Mouse (Mus musculus): Measurements from ENCODE around the gene Adam4. TPM values are rescaled to one million over a fixed set of nuclear protein-coding genes. Genes with fewer than 3 reads are reported as not detected.
"Not testable (repeated sequence)": the region's sequence is repeated elsewhere in the genome, so short reads cannot be mapped to it uniquely, and the experiment has no call there.

Gene Adam4
- polyA plus RNA-seq (2015; fragmentation: Nextera tagmentation; extraction: Ambion mirVana): 0.24 and 0.33 TPM in 2 replicates

DNA sequence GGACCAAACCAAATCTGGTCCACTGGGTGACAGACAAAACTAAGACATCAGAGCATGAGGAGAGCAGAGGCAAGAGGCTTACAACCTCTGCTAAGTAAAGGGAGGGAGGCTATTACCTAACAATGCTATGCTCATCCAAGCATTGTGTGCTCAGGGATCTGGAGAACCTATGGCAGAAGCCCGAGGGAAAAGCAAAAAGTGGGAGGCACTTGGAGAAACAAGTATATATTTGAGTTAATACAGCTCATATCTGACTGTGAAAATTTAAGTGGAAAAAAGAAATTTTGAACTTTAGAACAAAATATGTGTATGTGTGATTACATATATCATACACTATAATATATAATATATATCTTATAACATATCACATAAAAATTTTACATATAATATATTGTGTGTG, at the start of gene Adam4:
Adam4 (minus strand) TSS at position 101 of the 400 bp plus-strand sequence.
- no peak within 1 kb of the TSS for H3K27ac ChIP-seq (replicated peaks)
- WGBS: 86% methylated on average over 1 of the region's 1 CpGs
- no peaks in the 10 kb centered on the region for H3K27me3 ChIP-seq
- H3K4me3 ChIP-seq: no peak within 1 kb of the TSS
- 0 out of 2 replicates have a peak, but pooled peaks cover 8% of the 10 kb centered on the region for H3K36me3 ChIP-seq
- ATAC-seq (replicated peaks): no peak
- no peak within 1 kb of the TSS for H3K9ac ChIP-seq (replicated peaks)
- H3K4me2 ChIP-seq (replicated peaks): no peak within 1 kb of the TSS
- no peaks in the 10 kb centered on the region for H3K4me1 ChIP-seq
- H3K9me3 ChIP-seq: no peaks in the 10 kb centered on the region

DNA sequence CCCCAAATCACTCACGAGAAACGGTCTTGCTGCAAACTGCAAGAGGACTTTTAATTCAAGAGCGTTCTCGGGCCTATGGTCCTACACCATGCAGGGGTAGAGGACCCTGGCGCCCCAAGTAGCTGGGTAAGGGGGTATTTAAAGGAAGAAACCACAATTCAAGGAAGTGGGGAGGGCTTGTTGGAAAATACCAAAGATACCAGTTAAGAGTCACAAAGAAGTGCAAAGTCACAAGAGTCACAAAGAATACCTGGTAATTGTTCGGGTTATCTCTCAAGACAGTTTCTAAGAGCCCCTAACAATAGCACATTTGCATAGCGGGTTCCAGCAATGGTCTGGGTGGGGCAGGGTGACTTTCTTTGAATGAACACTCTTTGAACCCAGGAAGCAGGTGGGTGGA, 37.3 kb upstream of the Adam4 start:
- not testable (repeated sequence) for H3K9me3 ChIP-seq; H3K4me1 ChIP-seq; H3K27me3 ChIP-seq; H3K4me3 ChIP-seq; ATAC-seq (replicated peaks); H3K4me2 ChIP-seq (replicated peaks); H3K9ac ChIP-seq (replicated peaks); H3K36me3 ChIP-seq; H3K27ac ChIP-seq (replicated peaks)
- WGBS: 97% methylated on average over 7 of the region's 7 CpGs

- H3K9ac ChIP-seq (replicated peaks); H3K36me3 ChIP-seq; H3K27ac ChIP-seq (replicated peaks); H3K4me2 ChIP-seq (replicated peaks); H3K4me3 ChIP-seq; H3K4me1 ChIP-seq; ATAC-seq (replicated peaks); H3K27me3 ChIP-seq; H3K9me3 ChIP-seq: not testable (repeated sequence)
- 92% methylated on average over 9 of the region's 9 CpGs for WGBS
Measured at GRCm38 (mm10) chr12:81438985-81439384, 17.2 kb upstream of the Adam4 start.

GRCm38 (mm10) chr12:81434778-81435177, 13.0 kb upstream of the Adam4 start:
- not testable (repeated sequence) for H3K36me3 ChIP-seq; H3K9ac ChIP-seq (replicated peaks); H3K4me3 ChIP-seq; H3K27ac ChIP-seq (replicated peaks); H3K4me1 ChIP-seq; H3K27me3 ChIP-seq; ATAC-seq (replicated peaks); H3K9me3 ChIP-seq; H3K4me2 ChIP-seq (replicated peaks)
- 90% methylated on average over 2 of the region's 2 CpGs for WGBS

GRCm38 (mm10) chr12:81413211-81413610, 8.5 kb downstream of the Adam4 start:
- H3K27ac ChIP-seq (replicated peaks): no peak overlapping the region
- WGBS: 72% methylated on average over 3 of the region's 3 CpGs
- H3K9ac ChIP-seq (replicated peaks): no peak overlapping the region
- no peaks in the 10 kb centered on the region for H3K36me3 ChIP-seq
- no peak overlapping the region for H3K4me3 ChIP-seq
- H3K4me1 ChIP-seq: no peaks in the 10 kb centered on the region
- no peaks in the 10 kb centered on the region for H3K27me3 ChIP-seq
- no peaks in the 10 kb centered on the region for H3K9me3 ChIP-seq
- no peak for ATAC-seq (replicated peaks)
- H3K4me2 ChIP-seq (replicated peaks): no peak overlapping the region

- WGBS: 87% methylated on average over 3 of the region's 3 CpGs
- no peak overlapping the region for H3K9ac ChIP-seq (replicated peaks)
- H3K9me3 ChIP-seq: no peaks in the 10 kb centered on the region
- no peak for ATAC-seq (replicated peaks)
- no peak overlapping the region for H3K4me3 ChIP-seq
- no peak overlapping the region for H3K4me2 ChIP-seq (replicated peaks)
- no peaks in the 10 kb centered on the region for H3K4me1 ChIP-seq
- H3K27ac ChIP-seq (replicated peaks): no peak overlapping the region
- H3K36me3 ChIP-seq: no peaks in the 10 kb centered on the region
- H3K27me3 ChIP-seq: no peaks in the 10 kb centered on the region
Measured at GRCm38 (mm10) chr12:81408966-81409365, 12.8 kb downstream of the Adam4 start.

- H3K27me3 ChIP-seq: no peaks in the 10 kb centered on the region
- H3K4me3 ChIP-seq: no peak overlapping the region
- 20% methylated on average over 1 of the region's 1 CpGs for WGBS
- H3K4me1 ChIP-seq: no peaks in the 10 kb centered on the region
- no peak; the same call in 1 of the 2 replicates for ATAC-seq (replicated peaks)
- H3K27ac ChIP-seq (replicated peaks): no peak overlapping the region
- no peaks in the 10 kb centered on the region for H3K9me3 ChIP-seq
- no peaks in the 10 kb centered on the region for H3K36me3 ChIP-seq
- H3K4me2 ChIP-seq (replicated peaks): no peak overlapping the region
- no peak overlapping the region for H3K9ac ChIP-seq (replicated peaks)
Measured at GRCm38 (mm10) chr12:81402187-81402586, 19.6 kb downstream of the Adam4 start.

DNA sequence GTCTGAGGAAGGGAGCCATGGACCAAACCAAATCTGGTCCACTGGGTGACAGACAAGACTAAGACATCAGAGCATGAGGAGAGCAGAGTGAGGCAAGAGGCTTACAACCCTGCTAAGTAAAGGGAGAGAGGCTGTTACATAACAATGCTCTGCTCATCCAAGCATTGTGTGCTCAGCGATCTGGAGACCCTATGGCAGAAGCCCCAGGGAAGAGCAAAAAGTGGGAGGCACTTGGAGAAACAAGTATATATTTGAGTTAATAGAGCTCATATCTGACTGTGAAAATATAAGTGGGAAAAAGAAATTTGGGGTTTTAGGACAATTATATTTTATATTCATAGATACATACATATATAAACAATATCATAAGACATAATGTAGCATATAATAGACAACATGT, 42.4 kb downstream of the Adam4 start, which contains the start of gene Gm4787:
Gm4787 (minus strand) TSS at position 101 of the 400 bp plus-strand sequence.
- not testable (repeated sequence) for H3K4me3 ChIP-seq; H3K9ac ChIP-seq (replicated peaks); H3K27ac ChIP-seq (replicated peaks); H3K27me3 ChIP-seq; ATAC-seq (replicated peaks); H3K9me3 ChIP-seq; H3K4me2 ChIP-seq (replicated peaks); H3K4me1 ChIP-seq; H3K36me3 ChIP-seq
- WGBS: 83% methylated on average over 1 of the region's 1 CpGs

Other genes starting within 250 kb of the Adam4 start
- gene Slc8a3, start 88.8 kb downstream of the Adam4 start, polyA plus RNA-seq (2015; fragmentation: Nextera tagmentation; extraction: Ambion mirVana): 4.7 and 5.1 TPM in 2 replicates
- gene Gm4787, start 42.5 kb downstream of the Adam4 start, polyA plus RNA-seq (2015; fragmentation: Nextera tagmentation; extraction: Ambion mirVana): 0.29 and 0.33 TPM in 2 replicates
- gene Cox16, start 63.2 kb upstream of the Adam4 start, polyA plus RNA-seq (2015; fragmentation: Nextera tagmentation; extraction: Ambion mirVana): 110 and 121 TPM in 2 replicates
- 26.8 and 31.7 TPM in 2 replicates for gene Gm20498, start 111.0 kb upstream of the Adam4 start, polyA plus RNA-seq (2015; fragmentation: Nextera tagmentation; extraction: Ambion mirVana)
- gene Synj2bp, start 111.0 kb upstream of the Adam4 start, polyA plus RNA-seq (2015; fragmentation: Nextera tagmentation; extraction: Ambion mirVana): 32.3 and 36.0 TPM in 2 replicates
- 0.50 and 0.70 TPM in 2 replicates for gene Adam21, start 146.5 kb upstream of the Adam4 start, polyA plus RNA-seq (2015; fragmentation: Nextera tagmentation; extraction: Ambion mirVana)
- gene Med6, start 173.1 kb upstream of the Adam4 start, polyA plus RNA-seq (2015; fragmentation: Nextera tagmentation; extraction: Ambion mirVana): 51.4 and 54.8 TPM in 2 replicates
- 17.5 and 18.7 TPM in 2 replicates for gene Ttc9, start 209.3 kb upstream of the Adam4 start, polyA plus RNA-seq (2015; fragmentation: Nextera tagmentation; extraction: Ambion mirVana)

All from forebrain, embryonic 15.5 days (tissue).